Mouse (Mus musculus) heart, embryonic 11.5 days (tissue): ENCODE measurements at regions not wholly inside any gene's neighbourhood (a gene's known extent, or its start where the extent isn't known, plus 50 kb on each side); places are given as distances from the start of the nearest gene placed in this dataset.

Experiments used
- ATAC-seq: fragments of 200-750 bp; cut with Nextera tagmentation; replicated peaks from 2 replicates; pipeline ENCODE4 v1.8.0; 2017; ENCODE audit warnings: moderate library complexity; ENCODE audit not compliant: insufficient number of reproducible peaks, low FRiP score, low TSS enrichment
- H3K27ac ChIP-seq: fragments of 300-500 bp; sonication (generic); 2 replicates; pipeline ENCODE4 v1.5.1; 2014; ENCODE audit warnings: mild to moderate bottlenecking, low read depth, low read length
- H3K27me3 ChIP-seq: fragments of 300-500 bp; sonication (generic); 2 replicates; pipeline ENCODE4 v1.6.1; 2014; ENCODE audit warnings: mild to moderate bottlenecking, low read length, mixed read lengths; ENCODE audit not compliant: control insufficient read depth, insufficient read depth
- H3K36me3 ChIP-seq: fragments of 300-500 bp; sonication (generic); 2 replicates; pipeline ENCODE4 v1.6.1; 2014; ENCODE audit warnings: mild to moderate bottlenecking, low read length, moderate library complexity, mixed read lengths; ENCODE audit not compliant: control insufficient read depth, insufficient read depth
- H3K4me1 ChIP-seq: fragments of 300-500 bp; sonication (generic); 2 replicates; pipeline ENCODE4 v1.6.1; 2014; ENCODE audit warnings: low read length; ENCODE audit not compliant: control insufficient read depth, insufficient read depth
- H3K4me2 ChIP-seq: fragments of 300-500 bp; sonication (generic); 2 replicates; pipeline ENCODE4 v1.6.1; 2014; ENCODE audit warnings: mild to moderate bottlenecking, moderate library complexity
- H3K4me3 ChIP-seq: fragments of 300-500 bp; sonication (generic); 2 replicates; pipeline ENCODE4 v1.5.1; 2014; ENCODE audit warnings: low read depth, low read length
- H3K9ac ChIP-seq: fragments of 300-500 bp; sonication (generic); 2 replicates; pipeline ENCODE4 v1.6.1; 2014; ENCODE audit warnings: mild to moderate bottlenecking, low read depth, low read length, moderate library complexity
- H3K9me3 ChIP-seq: fragments of 300-500 bp; sonication (generic); replicated peaks from 2 replicates; pipeline ENCODE4 v1.6.1; 2016; ENCODE audit warnings: low read length; ENCODE audit not compliant: control insufficient read depth
- WGBS: fragments of 180-500 bp; shearing (Covaris S2); extraction: QIAGEN DNeasy Blood & Tissue Kit; methylation state at CpG from one replicate; pipeline ENCODE4 v1.1.7; 2014; ENCODE audit not compliant: insufficient replicate concordance; 5-methylcytosine and 5-hydroxymethylcytosine counted together

DNA sequence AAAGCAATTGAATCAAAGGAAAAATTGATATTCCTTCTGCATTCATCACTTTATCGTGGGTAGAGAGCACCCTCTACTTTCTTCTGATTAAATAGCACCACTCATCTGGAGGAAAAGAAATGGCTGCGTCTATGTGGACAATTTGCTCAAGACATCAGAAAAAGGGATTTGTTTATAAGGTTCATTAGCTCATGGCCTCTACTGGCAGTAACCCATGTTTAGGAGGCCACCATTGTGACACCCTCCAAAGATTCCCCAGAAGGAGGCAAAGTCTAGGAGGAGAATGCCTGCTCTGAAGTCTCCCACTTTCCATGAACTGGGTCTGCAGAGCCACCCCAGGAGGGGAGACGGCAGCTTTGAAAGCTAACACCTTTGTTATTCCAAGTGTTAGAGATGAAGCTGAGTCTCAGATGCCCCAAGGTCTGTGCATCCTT, 147.2 kb upstream of the Plscr5 start:
- WGBS = 50% methylated on average over 3 of the region's 3 CpGs
- Histone ChIP-seq H3K4me1 (no peaks in the 10 kb centered on the region), H3K4me3 (no peak overlapping the region), H3K4me2 (no peak overlapping the region), H3K9ac (no peak overlapping the region), H3K36me3 (no peaks in the 10 kb centered on the region), H3K27ac (no peak overlapping the region), H3K9me3 (no peaks in the 10 kb centered on the region), H3K27me3 (no peaks in the 10 kb centered on the region)
- ATAC-seq = no peak

DNA sequence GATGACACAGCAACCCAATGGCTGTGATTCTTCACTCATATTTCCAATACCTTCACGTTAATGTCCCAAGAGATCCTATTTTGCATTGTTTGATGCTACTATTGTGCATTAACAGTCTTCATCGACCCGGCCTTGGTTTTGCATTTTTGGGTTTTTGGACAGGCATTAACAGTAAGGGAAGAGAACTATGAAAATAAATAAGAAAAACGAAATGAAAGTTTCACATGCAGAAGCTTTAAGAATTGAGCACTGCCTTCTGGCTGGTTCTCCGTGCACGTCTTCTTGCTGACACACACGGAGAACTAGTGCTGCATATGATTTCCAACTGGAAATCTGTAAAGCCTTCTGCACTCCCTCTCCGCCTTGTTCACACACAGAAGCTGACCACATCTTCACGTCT, 148.6 kb upstream of the Plscr5 start:
- Histone ChIP-seq H3K36me3 (no peaks in the 10 kb centered on the region), H3K4me2 (no peak overlapping the region), H3K9me3 (no peaks in the 10 kb centered on the region), H3K4me1 (no peaks in the 10 kb centered on the region), H3K4me3 (no peak overlapping the region), H3K27ac (no peak overlapping the region), H3K9ac (no peak overlapping the region), H3K27me3 (no peaks in the 10 kb centered on the region)
- WGBS = 78% methylated on average over 9 of the region's 9 CpGs
- ATAC-seq = no peak

DNA sequence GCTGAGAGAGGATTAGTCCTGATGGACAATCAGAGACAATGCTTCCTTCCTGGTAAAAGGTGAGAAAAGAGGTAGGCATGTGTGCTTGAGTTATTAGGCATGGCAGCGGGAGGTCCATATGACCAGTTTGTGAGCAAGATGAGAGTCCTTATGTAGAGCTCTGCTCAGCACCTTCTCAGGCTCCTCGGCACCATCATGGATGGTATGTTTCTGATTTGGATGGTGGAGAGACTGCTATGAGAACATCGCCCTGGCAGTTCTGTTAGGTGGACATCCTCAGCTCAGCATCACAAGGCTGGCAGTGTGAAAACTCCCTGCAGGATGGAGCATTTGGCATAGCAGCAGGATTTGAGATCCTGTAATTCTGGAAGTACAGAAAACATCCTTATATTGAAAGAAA, 176.2 kb upstream of the Plscr5 start:
- Histone ChIP-seq H3K9me3 (no peaks in the 10 kb centered on the region), H3K4me2 (no peak overlapping the region), H3K27ac (no peak overlapping the region), H3K9ac (no peak overlapping the region), H3K27me3 (no peaks in the 10 kb centered on the region), H3K4me1 (no peaks in the 10 kb centered on the region), H3K4me3 (no peak overlapping the region), H3K36me3 (no peaks in the 10 kb centered on the region)
- ATAC-seq = no peak
- 80% methylated on average over 3 of the region's 3 CpGs for WGBS

GRCm38 (mm10) chr9:92015923-92016322, 176.8 kb upstream of the Plscr5 start:
- no peaks in the 10 kb centered on the region for H3K4me1 ChIP-seq
- no peaks in the 10 kb centered on the region for H3K9me3 ChIP-seq
- H3K4me3 ChIP-seq = no peak overlapping the region
- no peak overlapping the region for H3K9ac ChIP-seq
- H3K27ac ChIP-seq = no peak overlapping the region
- no peaks in the 10 kb centered on the region for H3K27me3 ChIP-seq
- H3K4me2 ChIP-seq = no peak overlapping the region
- H3K36me3 ChIP-seq = no peaks in the 10 kb centered on the region
- ATAC-seq = no peak
- WGBS = 63% methylated on average over 3 of the region's 3 CpGs

- H3K27ac ChIP-seq = no peak overlapping the region
- no peak overlapping the region for H3K4me3 ChIP-seq
- whole genome bisulfite sequencing = 61% methylated on average over 2 of the region's 2 CpGs
- H3K9ac ChIP-seq = no peak overlapping the region
- ATAC-seq = no peak
- H3K4me2 ChIP-seq = no peak overlapping the region
- no peaks in the 10 kb centered on the region for H3K36me3 ChIP-seq
- H3K27me3 ChIP-seq = no peaks in the 10 kb centered on the region
- no peaks in the 10 kb centered on the region for H3K4me1 ChIP-seq
- no peaks in the 10 kb centered on the region for H3K9me3 ChIP-seq
Measured at GRCm38 (mm10) chr9:91988240-91988639, 204.5 kb upstream of the Plscr5 start.

- H3K36me3 ChIP-seq = no peaks in the 10 kb centered on the region
- no peak for ATAC-seq
- H3K4me2 ChIP-seq = no peak overlapping the region
- WGBS = 76% methylated on average over 9 of the region's 9 CpGs
- no peak overlapping the region for H3K4me3 ChIP-seq
- no peak overlapping the region for H3K27ac ChIP-seq
- no peaks in the 10 kb centered on the region for H3K9me3 ChIP-seq
- no peaks in the 10 kb centered on the region for H3K27me3 ChIP-seq
- H3K9ac ChIP-seq = no peak overlapping the region
- no peaks in the 10 kb centered on the region for H3K4me1 ChIP-seq
Measured at GRCm38 (mm10) chr9:91981955-91982621, 210.6 kb upstream of the Plscr5 start.

- Histone ChIP-seq H3K4me1 (no peaks in the 10 kb centered on the region), H3K36me3 (no peaks in the 10 kb centered on the region), H3K4me2 (no peak overlapping the region), H3K9me3 (no peaks in the 10 kb centered on the region), H3K27ac (no peak overlapping the region), H3K4me3 (no peak overlapping the region), H3K27me3 (no peaks in the 10 kb centered on the region), H3K9ac (no peak overlapping the region)
- WGBS = 66% methylated on average over 3 of the region's 3 CpGs
- ATAC-seq = no peak
Measured at GRCm38 (mm10) chr9:91981499-91981898, 211.2 kb upstream of the Plscr5 start.

DNA sequence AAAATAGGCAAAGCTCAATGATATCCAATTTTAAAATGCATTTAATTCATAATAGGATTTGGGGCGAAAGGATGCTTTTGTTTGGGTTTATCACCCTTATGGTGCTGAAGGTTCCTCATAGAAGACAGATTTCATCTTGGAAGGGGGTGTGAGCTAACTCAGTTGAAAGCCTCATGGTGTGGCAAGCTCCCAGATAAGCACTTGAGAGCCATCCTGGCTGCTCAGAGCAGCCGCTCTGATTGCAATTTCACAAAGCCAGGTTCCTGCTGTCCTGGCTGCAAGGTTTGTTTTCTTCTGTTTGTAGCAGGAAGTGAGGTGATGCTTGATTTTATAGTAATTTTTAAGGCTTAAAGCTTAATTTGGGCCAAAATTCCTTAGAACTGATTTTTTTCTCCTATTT, 228.7 kb upstream of the Plscr5 start:
- Histone ChIP-seq H3K27me3 (no peaks in the 10 kb centered on the region), H3K4me2 (no peak overlapping the region), H3K4me1 (no peaks in the 10 kb centered on the region), H3K4me3 (no peak overlapping the region), H3K36me3 (no peaks in the 10 kb centered on the region), H3K9me3 (no peaks in the 10 kb centered on the region), H3K27ac (no peak overlapping the region), H3K9ac (no peak overlapping the region)
- WGBS = 53% methylated on average over 2 of the region's 2 CpGs
- no peak for ATAC-seq

DNA sequence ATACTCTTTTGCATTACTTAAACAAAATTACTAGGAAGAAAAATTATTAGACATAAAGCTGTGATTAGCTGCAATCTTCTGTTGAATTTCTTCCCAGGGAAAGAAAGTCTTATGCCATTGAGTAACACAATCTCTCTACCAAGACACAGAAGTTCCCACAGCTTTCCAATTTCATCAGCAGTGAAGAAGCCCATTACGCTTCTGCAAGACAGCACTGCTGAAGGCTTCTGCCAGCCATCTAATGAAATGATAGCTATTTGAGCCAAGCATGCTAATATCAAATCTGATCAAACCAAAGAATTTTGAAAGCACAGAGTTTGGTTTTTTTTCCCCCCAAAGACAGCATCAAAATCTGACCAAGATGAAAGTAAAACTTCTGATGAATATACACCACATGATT, 230.0 kb upstream of the Plscr5 start:
- H3K27me3 ChIP-seq = no peaks in the 10 kb centered on the region
- H3K9me3 ChIP-seq = no peaks in the 10 kb centered on the region
- H3K4me2 ChIP-seq = no peak overlapping the region
- H3K4me1 ChIP-seq = no peaks in the 10 kb centered on the region
- H3K27ac ChIP-seq = no peak overlapping the region
- H3K9ac ChIP-seq = no peak overlapping the region
- 79% methylated on average over 1 of the region's 1 CpGs for WGBS
- no peaks in the 10 kb centered on the region for H3K36me3 ChIP-seq
- no peak overlapping the region for H3K4me3 ChIP-seq
- ATAC-seq = no peak
